Mouse (Mus musculus) gastrocnemius, postnatal 4 days (tissue): Measurements from ENCODE around the gene Mgat1. TPM values are rescaled to one million over a fixed set of nuclear protein-coding genes. Genes with fewer than 3 reads are reported as not detected.

ENCODE experiments used
- total RNA-seq, 2 experiments: library from RNA; stranded (reverse); gene quantifications; 2 replicates each; pipeline ENCODE4 v1.2.3; 2021

Mgat1 gene
- total RNA-seq, 2 experiments from 2014 or later = 61.3 to 67.4 TPM

Other genes with a start within 250 kb of the Mgat1 start
- 1 to 10 TPM; 1.7 to 1.9 TPM for gene 9930111J21Rik2, start 192.9 kb upstream of the Mgat1 start, total RNA-seq
- not detected for gene Tgtp2, start 180.0 kb upstream of the Mgat1 start, total RNA-seq
- gene Ifi47, start 167.6 kb upstream of the Mgat1 start, total RNA-seq = 1 to 10 TPM; 1.6 to 2.1 TPM
- gene Olfr1396, start 129.3 kb upstream of the Mgat1 start, total RNA-seq = under 1 TPM in 1 of 2 experiments, not detected in 1; 0.27 TPM
- gene Olfr1395, start 101.9 kb upstream of the Mgat1 start, total RNA-seq = not detected
- gene Olfr1394, start 89.8 kb upstream of the Mgat1 start, total RNA-seq = not detected
- gene Btnl9, start 57.0 kb upstream of the Mgat1 start, total RNA-seq = 10 to 100 TPM; 10.8 to 11.8 TPM
- 10 to 100 TPM; 30.4 to 39.9 TPM for gene Zfp62, start 40.9 kb upstream of the Mgat1 start, total RNA-seq
- gene Olfr1393, start 34.1 kb downstream of the Mgat1 start, total RNA-seq = under 1 TPM; 0.16 to 0.22 TPM
- not detected for gene Olfr1392, start 41.1 kb downstream of the Mgat1 start, total RNA-seq
- gene Olfr10, start 60.5 kb downstream of the Mgat1 start, total RNA-seq = not detected
- gene Olfr1391, start 78.6 kb downstream of the Mgat1 start, total RNA-seq = not detected
- not detected for gene Olfr1390, start 91.0 kb downstream of the Mgat1 start, total RNA-seq
- gene Olfr1389, start 178.9 kb downstream of the Mgat1 start, total RNA-seq = not detected
- gene Olfr1388, start 192.4 kb downstream of the Mgat1 start, total RNA-seq = under 1 TPM; 0.12 to 0.26 TPM
- not detected for gene Olfr1387, start 211.2 kb downstream of the Mgat1 start, total RNA-seq
- gene Olfr1386, start 220.9 kb downstream of the Mgat1 start, total RNA-seq = not detected
- not detected for gene Olfr1385, start 244.9 kb downstream of the Mgat1 start, total RNA-seq